Mouse (Mus musculus) T-helper 17 cell (primary cell): Measurements from ENCODE around the gene Slf1.
"Not testable (repeated sequence)": the region's sequence is repeated elsewhere in the genome, so short reads cannot be mapped to it uniquely, and the experiment has no call there.

Experiments used
- in situ Hi-C, 2 experiments: fragments of 300-600 bp; cut with MboI, MseI; formaldehyde crosslinking; loops; 1 replicate in 1 of 2; 2 replicates in 1 of 2; pipeline ENCODE4 v1.15.1; 2025; ENCODE audit warnings: high pct_unique_total_duplicates in 2 of 2

Slf1 gene

GRCm38 (mm10) chr13:77134931-77135620 lies at the start of gene Slf1, which contains the start of gene 2210408I21Rik:
Gene Slf1 (minus strand): TSS chr13:77135473.
Gene 2210408I21Rik (plus strand): TSS chr13:77135540.
- in situ Hi-C loops: no loop called here

GRCm38 (mm10) chr13:77177931-77178330 lies 42.7 kb upstream of the Slf1 start:
- in situ Hi-C loops: no loop called here

GRCm38 (mm10) chr13:77140890-77141289 lies 5.6 kb upstream of the Slf1 start:
- in situ Hi-C loops: no loop called here

- in situ Hi-C loops: no loop called here
These were observed 328 bp upstream of the Slf1 start for GRCm38 (mm10) chr13:77135621-77135981.

- in situ Hi-C loops: no loop called here
These were observed 4.1 kb downstream of the Slf1 start for GRCm38 (mm10) chr13:77131132-77131531.

GRCm38 (mm10) chr13:77128240-77128639 lies 7.0 kb downstream of the Slf1 start:
- in situ Hi-C loops: no loop called here

GRCm38 (mm10) chr13:77125159-77125558 lies 10.1 kb downstream of the Slf1 start:
- in situ Hi-C loops: no loop called here

GRCm38 (mm10) chr13:77118695-77119094 lies 16.6 kb downstream of the Slf1 start:
- in situ Hi-C loops: no loop called here

GRCm38 (mm10) chr13:77107734-77108133 lies 27.5 kb downstream of the Slf1 start:
- in situ Hi-C loops: no loop called here

GRCm38 (mm10) chr13:77092876-77093275 lies 42.4 kb downstream of the Slf1 start:
- in situ Hi-C loops: not testable (repeated sequence)

- in situ Hi-C loops: no loop called here
These were observed 63.2 kb downstream of the Slf1 start for GRCm38 (mm10) chr13:77072030-77072429.

GRCm38 (mm10) chr13:77068847-77069246 lies 66.4 kb downstream of the Slf1 start:
- in situ Hi-C loops: no loop called here

- in situ Hi-C loops: no loop called here
These were observed 72.1 kb downstream of the Slf1 start for GRCm38 (mm10) chr13:77063221-77063620.

- in situ Hi-C loops: no loop called here
These were observed 85.5 kb downstream of the Slf1 start for GRCm38 (mm10) chr13:77049736-77050135.

GRCm38 (mm10) chr13:77048461-77048860 lies 86.8 kb downstream of the Slf1 start:
- in situ Hi-C loops: no loop called here

- in situ Hi-C loops: no loop called here
These were observed 87.9 kb downstream of the Slf1 start for GRCm38 (mm10) chr13:77047179-77047931.

- in situ Hi-C loops: no loop called here
These were observed 88.9 kb downstream of the Slf1 start for GRCm38 (mm10) chr13:77046416-77046815.

GRCm38 (mm10) chr13:77045375-77045774 lies 89.9 kb downstream of the Slf1 start:
- in situ Hi-C loops: no loop called here

GRCm38 (mm10) chr13:77043375-77043774 lies 91.9 kb downstream of the Slf1 start:
- in situ Hi-C loops: no loop called here

- in situ Hi-C loops: no loop called here
These were observed 105.7 kb downstream of the Slf1 start for GRCm38 (mm10) chr13:77029594-77029993.

GRCm38 (mm10) chr13:77018851-77019250 lies 116.4 kb downstream of the Slf1 start:
- in situ Hi-C loops: no loop called here

- in situ Hi-C loops: no loop called here
These were observed 131.6 kb downstream of the Slf1 start for GRCm38 (mm10) chr13:77003684-77004083.

GRCm38 (mm10) chr13:77002628-77003027 lies 132.6 kb downstream of the Slf1 start:
- in situ Hi-C loops: no loop called here
